In genomic region chr14:34200738-34201230, GRCm38 (mm10) we compare ENCODE assay signal across 9 mouse cellular contexts. TPM values are rescaled to one million over a fixed set of nuclear protein-coding genes. Genes with fewer than 3 reads are reported as not detected.
A peak's percentile ranks its signal among the peaks of the same experiment; 100 is the strongest.
DNase-seq lines count a peak whose midpoint lies in the region; ATAC-seq lines count a peak whose summit lies in the region.
"Had no signal": no experiment of that assay in that cellular context is flagged by ENCODE, and none has a peak within 500 bp of the region (broad histone marks: within the 10 kb centered on the region; RNA-seq: fewer than 3 reads in every experiment).

No protein-coding gene starts in this region.

- no peak overlapping the region for H3K27ac ChIP-seq in embryonic facial prominence, embryonic 14.5 days (replicated peaks; ENCODE audit: low read depth, low read length)
- H3K27ac ChIP-seq in hindbrain, embryonic 16.5 days (ENCODE audit: low read depth, low read length) = peak overlapping the region; percentile 80
- H3K27ac ChIP-seq in liver, embryonic 15.5 days (replicated peaks) = no peak overlapping the region

- H3K9me3 ChIP-seq in embryonic facial prominence, embryonic 14.5 days (ENCODE audit: control insufficient read depth, low read length) = no peaks in the 10 kb centered on the region
- H3K9me3 ChIP-seq in hindbrain, embryonic 16.5 days (ENCODE audit: control insufficient read depth, low read length) = no peaks in the 10 kb centered on the region
- H3K9me3 ChIP-seq in liver, embryonic 15.5 days (replicated peaks) = no peaks in the 10 kb centered on the region
- H3K9me3 ChIP-seq: G1E had no signal

- peak; percentile 52 for DNase-seq in gastrocnemius, postnatal 14 days
- DNase-seq in gastrocnemius, adult 18-20 months (ENCODE audit: low spot score) = no peak
- peak; percentile 62 for DNase-seq in R1 (ENCODE audit: low read depth, low spot score)
- peak; percentile 61 for DNase-seq in embryonic facial prominence, embryonic 14.5 days (ENCODE audit: low spot score)
- DNase-seq in retina, postnatal 1 day = peak; percentile 72
- no peak for DNase-seq in layer of hippocampus, adult 9-11 months

- no peaks in the 10 kb centered on the region for H3K36me3 ChIP-seq in embryonic facial prominence, embryonic 14.5 days (ENCODE audit: control insufficient read depth, insufficient read depth, low read length)
- H3K36me3 ChIP-seq in hindbrain, embryonic 16.5 days (ENCODE audit: control insufficient read depth, insufficient read depth, low read length) = no peaks in the 10 kb centered on the region
- no peaks in the 10 kb centered on the region for H3K36me3 ChIP-seq in liver, embryonic 15.5 days (replicated peaks)
- H3K36me3 ChIP-seq: G1E had no signal

- H3K4me2 ChIP-seq in embryonic facial prominence, embryonic 14.5 days (ENCODE audit: low read depth, low read length) = peak overlapping the region; percentile 81
- H3K4me2 ChIP-seq in hindbrain, embryonic 16.5 days (ENCODE audit: low read length) = peak overlapping the region; percentile 63
- H3K4me2 ChIP-seq in liver, embryonic 15.5 days = peak overlapping the region; percentile 71

- H3K4me3 ChIP-seq in embryonic facial prominence, embryonic 14.5 days (ENCODE audit: low read depth, low read length) = peak overlapping the region; percentile 71
- peak overlapping the region; percentile 78 for H3K4me3 ChIP-seq in hindbrain, embryonic 16.5 days (ENCODE audit: low read length)
- peak overlapping the region; percentile 53 for H3K4me3 ChIP-seq in liver, embryonic 15.5 days (replicated peaks)

- WGBS in embryonic facial prominence, embryonic 14.5 days = 2% methylated on average over 19 of the region's 19 CpGs
- WGBS in hindbrain, embryonic 16.5 days = 2% methylated on average over 19 of the region's 19 CpGs
- WGBS in liver, embryonic 15.5 days (ENCODE audit: insufficient replicate concordance) = 10% methylated on average over 19 of the region's 19 CpGs

- H3K9ac ChIP-seq in embryonic facial prominence, embryonic 14.5 days (ENCODE audit: low read depth, low read length) = peak overlapping the region; percentile 70
- peak overlapping the region; percentile 88 for H3K9ac ChIP-seq in hindbrain, embryonic 16.5 days (ENCODE audit: low read depth, low read length)
- no peak overlapping the region for H3K9ac ChIP-seq in liver, embryonic 15.5 days

- intact Hi-C loops in gastrocnemius, postnatal 14 days (cut with DNase I; ENCODE audit: low total_unique reads) = loop anchor here (10.0 kb wide), 1 partner anchor 116 kb away; the partner anchor contains the start of gene Anxa8

- H3K4me1 ChIP-seq in embryonic facial prominence, embryonic 14.5 days (ENCODE audit: control insufficient read depth, insufficient read depth, low read length) = peaks cover 17% of the 10 kb centered on the region
- 0 out of 2 replicates have a peak, but pooled peaks cover 8% of the 10 kb centered on the region for H3K4me1 ChIP-seq in hindbrain, embryonic 16.5 days (ENCODE audit: control insufficient read depth, insufficient read depth, low read depth, low read length)
- H3K4me1 ChIP-seq in liver, embryonic 15.5 days (replicated peaks) = no peaks in the 10 kb centered on the region

- peak; percentile 79 for ATAC-seq in embryonic facial prominence, embryonic 14.5 days (ENCODE audit: low read depth)
- ATAC-seq in hindbrain, embryonic 16.5 days = peak; percentile 85
- ATAC-seq in liver, embryonic 15.5 days (ENCODE audit: insufficient read depth) = no peak; the same call in 1 of the 2 replicates

- 0 out of 2 replicates have a peak, but pooled peaks cover 3% of the 10 kb centered on the region for H3K27me3 ChIP-seq in embryonic facial prominence, embryonic 14.5 days (replicated peaks; ENCODE audit: control insufficient read depth, insufficient read depth, low read length)
- no peaks in the 10 kb centered on the region for H3K27me3 ChIP-seq in hindbrain, embryonic 16.5 days (replicated peaks; ENCODE audit: control insufficient read depth, insufficient read depth, low read length)
- H3K27me3 ChIP-seq in liver, embryonic 15.5 days = peaks cover 42% of the 10 kb centered on the region

RNA-seq across cellular contexts. Expression of gene Gprin2, which starts 0.7 kb away (rescaled TPM):
- total RNA-seq in gastrocnemius, postnatal 14 days (2021) = under 1 TPM; 0.16 to 0.86 TPM
- total RNA-seq in gastrocnemius, adult 18-20 months (2021) = under 1 TPM; 0.02 TPM
- polyA plus RNA-seq in embryonic facial prominence, embryonic 14.5 days (2014; fragmentation: Nextera tagmentation; extraction: Ambion mirVana) = 0.84 and 1.1 TPM in 2 replicates
- polyA plus RNA-seq in hindbrain, embryonic 16.5 days (2015; fragmentation: Nextera tagmentation; extraction: Ambion mirVana) = 5.1 and 6.1 TPM in 2 replicates
- 0.05 and 0.08 TPM in 2 replicates for polyA plus RNA-seq in liver, embryonic 15.5 days (2015; fragmentation: Nextera tagmentation; extraction: Ambion mirVana)
- polyA plus RNA-seq: G1E had no signal

RNA-seq across cellular contexts. Expression of gene Syt15, which starts 18.6 kb away (rescaled TPM):
- total RNA-seq in gastrocnemius, postnatal 14 days (2021) = under 1 TPM; 0.78 to 0.82 TPM
- total RNA-seq in gastrocnemius, adult 18-20 months (2021) = under 1 TPM; 0.24 to 0.30 TPM
- polyA plus RNA-seq in embryonic facial prominence, embryonic 14.5 days (2014; fragmentation: Nextera tagmentation; extraction: Ambion mirVana) = 0.25 and 0.60 TPM in 2 replicates
- 0.91 and 1.6 TPM in 2 replicates for polyA plus RNA-seq in hindbrain, embryonic 16.5 days (2015; fragmentation: Nextera tagmentation; extraction: Ambion mirVana)
- polyA plus RNA-seq in liver, embryonic 15.5 days (2015; fragmentation: Nextera tagmentation; extraction: Ambion mirVana) = 0.43 and 0.44 TPM in 2 replicates
- polyA plus RNA-seq: G1E had no signal

RNA-seq across cellular contexts. Expression of gene Npy4r, which starts 48.5 kb away (rescaled TPM):
- under 1 TPM; 0.09 to 0.23 TPM for total RNA-seq in gastrocnemius, postnatal 14 days (2021)
- under 1 TPM in 1 of 2 experiments, not detected in 1; 0.07 TPM for total RNA-seq in gastrocnemius, adult 18-20 months (2021)
- polyA plus RNA-seq in embryonic facial prominence, embryonic 14.5 days (2014; fragmentation: Nextera tagmentation; extraction: Ambion mirVana) = 0.26 TPM in 1 of 2 replicates, not detected in the other
- polyA plus RNA-seq in hindbrain, embryonic 16.5 days (2015; fragmentation: Nextera tagmentation; extraction: Ambion mirVana) = 0.30 and 0.31 TPM in 2 replicates
- polyA plus RNA-seq in liver, embryonic 15.5 days (2015; fragmentation: Nextera tagmentation; extraction: Ambion mirVana) = 0.02 TPM in 1 of 2 replicates, not detected in the other
- polyA plus RNA-seq: G1E had no signal

Comparison
In these comparisons a context has a peak if more than half of its experiments do, and no peak if none do; other contexts are left out.
1. DNase-seq: peak in gastrocnemius, postnatal 14 days (single experiment), R1 (single experiment), embryonic facial prominence, embryonic 14.5 days (single experiment) and retina, postnatal 1 day (single experiment); none in gastrocnemius, adult 18-20 months (single experiment) and layer of hippocampus, adult 9-11 months (single experiment).
2. Peak in every context shown above with its lines, with median percentiles within 50 percentile points of each other: H3K4me2 ChIP-seq and H3K4me3 ChIP-seq.